Mouse (Mus musculus) NIH3T3 (cell line): ENCODE measurements around the gene Cd70.

ENCODE experiments used
- DNase-seq: peaks from one replicate; pipeline ENCODE4 v3.0.0-alpha.2; 2012; ENCODE audit warnings: low read depth

Gene Cd70

DNA sequence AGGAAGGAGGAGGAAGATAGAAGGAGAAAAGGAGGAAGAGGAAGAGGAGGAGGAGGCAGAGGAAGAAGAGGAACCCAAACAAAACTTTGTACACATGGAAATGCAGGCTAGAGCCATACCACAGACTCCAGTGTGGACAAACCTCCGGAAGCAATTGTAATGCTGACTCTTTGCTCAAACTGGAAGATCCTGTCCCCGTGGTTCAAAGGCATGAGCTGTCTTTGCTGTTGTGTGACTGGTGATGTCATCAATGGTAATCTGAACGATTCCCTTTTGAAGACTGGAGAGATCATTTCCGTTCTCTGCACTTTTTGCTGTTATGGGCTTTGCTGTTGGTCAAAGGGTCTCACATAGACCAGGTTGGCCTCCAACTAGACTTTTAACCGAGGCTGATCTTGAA lies 51.3 kb downstream of the Cd70 start:
- no peak for DNase-seq

DNA sequence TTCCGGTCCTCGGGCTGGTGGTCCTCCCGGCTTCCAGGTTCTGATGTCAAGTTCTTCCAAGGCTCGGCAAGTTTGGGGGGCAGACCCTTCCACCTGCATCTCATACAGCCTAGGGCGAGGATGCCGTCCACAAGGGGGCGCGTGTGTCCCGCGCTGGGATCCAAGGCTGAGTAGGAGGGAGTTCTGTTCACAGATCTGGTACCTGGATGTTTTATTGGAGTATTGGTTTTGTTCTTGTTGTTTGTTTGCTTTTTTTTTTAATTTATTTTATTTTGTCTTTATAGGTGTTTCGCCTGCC lies 53.0 kb downstream of the Cd70 start:
- DNase-seq, result peak; percentile 91
